Mouse (Mus musculus): ENCODE measurements around the gene 4930433I11Rik.
"Not testable (repeated sequence)": the region's sequence is repeated elsewhere in the genome, so short reads cannot be mapped to it uniquely, and the experiment has no call there.

DNA sequence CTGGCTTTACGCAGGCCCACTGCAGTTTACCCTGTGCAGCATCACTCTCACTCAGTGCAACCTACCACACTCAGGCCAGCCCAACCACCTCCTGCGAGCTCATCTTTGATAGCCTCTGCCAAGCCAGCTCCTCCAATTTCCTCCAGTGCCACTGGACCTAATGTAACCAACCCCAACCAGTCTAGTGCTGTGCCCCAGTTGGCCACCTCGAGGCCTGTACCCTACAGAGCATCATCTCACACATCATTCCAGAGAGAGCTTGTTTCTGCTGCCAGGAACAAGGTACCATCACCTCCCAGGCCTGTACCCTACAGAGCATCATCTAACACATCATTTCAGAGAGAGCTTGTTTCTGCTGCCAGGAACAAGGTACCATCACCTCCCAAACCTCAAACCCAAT, 56.7 kb downstream of the 4930433I11Rik start:
- not testable (repeated sequence) for TF ChIP-seq POLR2A (IDR thresholded peaks at IDR 0.05; ENCODE audit: low read depth, low read length); CTCF (conservative IDR thresholded peaks at IDR 0.05; ENCODE audit: insufficient read depth, insufficient read length, low read depth, low read length)

Measured in kidney, adult 2 months (tissue).